Comparison of ENCODE assay signal across 12 mouse cellular contexts in genomic region chr11:72952226-72952625, GRCm38 (mm10). TPM values are rescaled to one million over a fixed set of nuclear protein-coding genes. Genes with fewer than 3 reads are reported as not detected.
A peak's percentile ranks its signal among the peaks of the same experiment; 100 is the strongest.
DNase-seq lines count a peak whose midpoint lies in the region; ATAC-seq lines count a peak whose summit lies in the region.
"Had no signal": no experiment of that assay in that cellular context is flagged by ENCODE, and none has a peak within 500 bp of the region (broad histone marks: within the 10 kb centered on the region; RNA-seq: fewer than 3 reads in every experiment).

No protein-coding gene starts in this region.

- H3K9me3 ChIP-seq in megakaryocyte, embryonic 14.5 days: peaks cover 20% of the 10 kb centered on the region
- H3K9me3 ChIP-seq: liver, embryonic 12.5 days had no signal

- H3K4me3 ChIP-seq in megakaryocyte, embryonic 14.5 days (replicated peaks): peak overlapping the region; percentile 89
- H3K4me3 ChIP-seq: liver, embryonic 12.5 days; neural tube, embryonic 12.5 days had no signal

- no peak for ATAC-seq in megakaryocyte, adult 5-6 weeks (ENCODE audit: poor library complexity, severe bottlenecking)
- ATAC-seq: forebrain, postnatal 0 days had no signal

- no peaks in the 10 kb centered on the region for H3K27me3 ChIP-seq in megakaryocyte, embryonic 14.5 days (replicated peaks)
- H3K27me3 ChIP-seq: neural tube, embryonic 12.5 days had no signal

- intact Hi-C loops in heart, postnatal 14 days (cut with DNase I): no loop called here

- peak; percentile 45 to 55 for DNase-seq in heart, postnatal 14 days
- peak; percentile 21 to 39 for DNase-seq in kidney, postnatal 4 days
- DNase-seq in spleen, adult 12 weeks (ENCODE audit: low spot score): no peak
- no peak for DNase-seq in embryo, embryonic 10.5 days (ENCODE audit: low spot score)
- DNase-seq in frontal cortex, postnatal 25 days (ENCODE audit: low spot score in 2 of 2): no peak
- DNase-seq in spleen, postnatal 36 days (ENCODE audit: low spot score in 2 of 2): no peak
- DNase-seq: forebrain, postnatal 0 days; thymus, adult 2 months had no signal

- H3K4me1 ChIP-seq in megakaryocyte, embryonic 14.5 days: peaks cover 99% of the 10 kb centered on the region
- H3K4me1 ChIP-seq: neural tube, embryonic 12.5 days had no signal

- peaks cover 50% of the 10 kb centered on the region for H3K36me3 ChIP-seq in megakaryocyte, embryonic 14.5 days (replicated peaks; ENCODE audit: low read length)
- H3K36me3 ChIP-seq: liver, embryonic 12.5 days; neural tube, embryonic 12.5 days had no signal

RNA-seq across cellular contexts. Expression of gene Atp2a3, which starts 8.7 kb away (rescaled TPM):
- 354 and 444 TPM in 2 replicates for polyA plus RNA-seq in megakaryocyte, embryonic 14.5 days (2012; ENCODE audit: insufficient read depth, low replicate concordance)
- 83.5 and 92.8 TPM in 2 replicates for total RNA-seq in megakaryocyte, adult 5-6 weeks (2015)
- total RNA-seq in megakaryocyte, adult 5-6 weeks (2017): 79.8 and 123 TPM in 2 replicates
- total RNA-seq in heart, postnatal 14 days (2021): 10 to 100 TPM; 18.4 to 19.3 TPM

RNA-seq across cellular contexts. Expression of gene P2rx1, which starts 46.7 kb away (rescaled TPM):
- polyA plus RNA-seq in megakaryocyte, embryonic 14.5 days (2012; ENCODE audit: insufficient read depth, low replicate concordance): 400 TPM in 2 replicates
- 15.8 and 16.4 TPM in 2 replicates for total RNA-seq in megakaryocyte, adult 5-6 weeks (2015)
- total RNA-seq in megakaryocyte, adult 5-6 weeks (2017): 9.8 and 10.4 TPM in 2 replicates
- total RNA-seq in heart, postnatal 14 days (2021): 1 to 10 TPM in 1 of 2 experiments, under 1 TPM in 1; 0.60 to 1.0 TPM

Comparison
In these comparisons a context has a peak if more than half of its experiments do, and no peak if none do; other contexts are left out.
1. DNase-seq: peak in heart, postnatal 14 days (2 of 2) and kidney, postnatal 4 days (2 of 2); none in spleen, adult 12 weeks (single experiment), embryo, embryonic 10.5 days (single experiment), frontal cortex, postnatal 25 days (0 of 2) and spleen, postnatal 36 days (0 of 2).
2. RNA of gene P2rx1, which starts 46.7 kb away (total RNA-seq): 9.8 to 16.4 TPM in megakaryocyte, adult 5-6 weeks; 0.60 to 1.0 TPM in heart, postnatal 14 days; every median in the first group is over 4 times any median in the second.